Mouse (Mus musculus) liver, embryonic 15.5 days (tissue): ENCODE measurements around the gene Mdm1. TPM values are rescaled to one million over a fixed set of nuclear protein-coding genes. Genes with fewer than 3 reads are reported as not detected.

Experiments used
- polyA plus RNA-seq: library from polyadenylated mRNA; unstranded; fragments of >200 nt; fragmentation: Nextera tagmentation; extraction: Ambion mirVana; gene quantifications from 2 replicates; pipeline ENCODE4 v1.2.1, GENCODE M21; 2015

Mdm1 gene
- polyA plus RNA-seq, 1 experiment from 2014 or later = 8.3 TPM

Other genes starting within 250 kb of the Mdm1 start
- gene Il22, start 63.1 kb downstream of the Mdm1 start, polyA plus RNA-seq = not detected in 2 replicates
- not detected in 2 replicates for gene Gm32717, start 99.0 kb downstream of the Mdm1 start, polyA plus RNA-seq
- gene Gm32802, start 116.9 kb downstream of the Mdm1 start, polyA plus RNA-seq = not detected in 2 replicates
- gene Iltifb, start 153.2 kb downstream of the Mdm1 start, polyA plus RNA-seq = not detected in 2 replicates
- gene Gm9040, start 185.2 kb downstream of the Mdm1 start, polyA plus RNA-seq = not detected in 2 replicates
- not detected in 2 replicates for gene Gm9044, start 190.6 kb downstream of the Mdm1 start, polyA plus RNA-seq
- gene Gm9045, start 196.0 kb downstream of the Mdm1 start, polyA plus RNA-seq = not detected in 2 replicates
- gene Gm9046, start 201.4 kb downstream of the Mdm1 start, polyA plus RNA-seq = not detected in 2 replicates
- gene Gm9048, start 206.9 kb downstream of the Mdm1 start, polyA plus RNA-seq = not detected in 2 replicates
- not detected in 2 replicates for gene Gm9049, start 212.3 kb downstream of the Mdm1 start, polyA plus RNA-seq